Mouse (Mus musculus): ENCODE results near the gene Gstcd. TPM values are rescaled to one million over a fixed set of nuclear protein-coding genes. Genes with fewer than 3 reads are reported as not detected.

Gstcd gene
- polyA plus RNA-seq, 1 experiment from 2014 or later: 5.5 TPM

GRCm38 (mm10) chr3:132939006-132939405, 152.8 kb downstream of the Gstcd start:
- no peaks in the 10 kb centered on the region for H3K36me3 ChIP-seq (ENCODE audit: control insufficient read depth, insufficient read depth, low read length)
- 60% methylated on average over 8 of the region's 8 CpGs for WGBS
- no peak overlapping the region for H3K4me2 ChIP-seq (ENCODE audit: low read depth, low read length)
- H3K9ac ChIP-seq (ENCODE audit: low read length): no peak overlapping the region
- H3K27ac ChIP-seq (ENCODE audit: low read length): no peak overlapping the region
- ATAC-seq (ENCODE audit: insufficient read depth, low FRiP score): no peak
- H3K4me3 ChIP-seq (replicated peaks; ENCODE audit: low read length): no peak overlapping the region
- H3K27me3 ChIP-seq (ENCODE audit: control insufficient read depth, insufficient read depth, low read length): no peaks in the 10 kb centered on the region
- no peaks in the 10 kb centered on the region for H3K9me3 ChIP-seq (replicated peaks; ENCODE audit: control insufficient read depth, low read length)
- no peaks in the 10 kb centered on the region for H3K4me1 ChIP-seq (ENCODE audit: control insufficient read depth, insufficient read depth, low read length)

GRCm38 (mm10) chr3:132934649-132935048, 157.2 kb downstream of the Gstcd start:
- Histone ChIP-seq H3K9me3 (replicated peaks; ENCODE audit: control insufficient read depth, low read length) (no peaks in the 10 kb centered on the region), H3K4me2 (ENCODE audit: low read depth, low read length) (no peak overlapping the region), H3K9ac (ENCODE audit: low read length) (no peak overlapping the region), H3K27ac (ENCODE audit: low read length) (no peak overlapping the region), H3K36me3 (ENCODE audit: control insufficient read depth, insufficient read depth, low read length) (no peaks in the 10 kb centered on the region), H3K27me3 (ENCODE audit: control insufficient read depth, insufficient read depth, low read length) (no peaks in the 10 kb centered on the region), H3K4me1 (ENCODE audit: control insufficient read depth, insufficient read depth, low read length) (no peaks in the 10 kb centered on the region), H3K4me3 (replicated peaks; ENCODE audit: low read length) (no peak overlapping the region)
- ATAC-seq (ENCODE audit: insufficient read depth, low FRiP score): no peak
- 66% methylated on average over 2 of the region's 2 CpGs for WGBS

Other genes with a start within 250 kb of the Gstcd start
- gene Npnt, start 141.7 kb downstream of the Gstcd start, polyA plus RNA-seq (2015; fragmentation: Nextera tagmentation; extraction: Ambion mirVana): 67.3 and 69.7 TPM in 2 replicates
- gene Ints12, start 193 bp downstream of the Gstcd start, polyA plus RNA-seq (2015; fragmentation: Nextera tagmentation; extraction: Ambion mirVana): 20.5 and 21.6 TPM in 2 replicates
- gene Arhgef38, start 142.9 kb upstream of the Gstcd start, polyA plus RNA-seq (2015; fragmentation: Nextera tagmentation; extraction: Ambion mirVana): 2.1 and 2.5 TPM in 2 replicates
- gene Ppa2, start 218.1 kb upstream of the Gstcd start, polyA plus RNA-seq (2015; fragmentation: Nextera tagmentation; extraction: Ambion mirVana): 89.6 and 89.8 TPM in 2 replicates

All from stomach, embryonic 16.5 days (tissue).